Mouse (Mus musculus) neural tube, embryonic 12.5 days (tissue): ENCODE measurements at regions not wholly inside any gene's neighbourhood (a gene's known extent, or its start where the extent isn't known, plus 50 kb on each side); places are given as distances from the start of the nearest gene placed in this dataset.

ENCODE experiments used
- ATAC-seq: fragments of 200-750 bp; cut with Nextera tagmentation; 2 replicates; pipeline ENCODE4 v1.8.0; 2017; ENCODE audit warnings: low read depth, mild to moderate bottlenecking, moderate TSS enrichment, moderate library complexity; ENCODE audit not compliant: low FRiP score
- H3K27ac ChIP-seq: fragments of 300-500 bp; sonication (generic); 2 replicates; pipeline ENCODE4 v1.5.1; 2016
- H3K27me3 ChIP-seq: fragments of 300-500 bp; sonication (generic); replicated peaks from 2 replicates; pipeline ENCODE4 v1.6.1; 2016; ENCODE audit warnings: mild to moderate bottlenecking
- H3K36me3 ChIP-seq: fragments of 300-500 bp; sonication (generic); 2 replicates; pipeline ENCODE4 v1.6.1; 2016; ENCODE audit warnings: mild to moderate bottlenecking
- H3K4me1 ChIP-seq: fragments of 300-500 bp; sonication (generic); 2 replicates; pipeline ENCODE4 v1.6.1; 2016
- H3K4me2 ChIP-seq: fragments of 300-500 bp; sonication (generic); replicated peaks from 2 replicates; pipeline ENCODE4 v1.6.1; 2016; ENCODE audit warnings: mild to moderate bottlenecking
- H3K4me3 ChIP-seq: fragments of 300-500 bp; sonication (generic); 2 replicates; pipeline ENCODE4 v1.5.1; 2016
- H3K9ac ChIP-seq: fragments of 300-500 bp; sonication (generic); 2 replicates; pipeline ENCODE4 v1.6.1; 2016; ENCODE audit warnings: mild to moderate bottlenecking
- H3K9me3 ChIP-seq: fragments of 300-500 bp; sonication (generic); 2 replicates; pipeline ENCODE4 v1.6.1; 2016; ENCODE audit warnings: mild to moderate bottlenecking
- WGBS: fragments of 180-500 bp; shearing (Covaris S2); methylation state at CpG from one replicate; pipeline ENCODE4 v1.1.7; 2016; 5-methylcytosine and 5-hydroxymethylcytosine counted together

GRCm38 (mm10) chr1:110813191-110813590, 164.2 kb downstream of the Cdh19 start:
- Histone ChIP-seq H3K36me3 (no peaks in the 10 kb centered on the region), H3K9me3 (no peaks in the 10 kb centered on the region), H3K27ac (no peak overlapping the region), H3K4me3 (no peak overlapping the region), H3K4me1 (no peaks in the 10 kb centered on the region), H3K27me3 (no peaks in the 10 kb centered on the region), H3K9ac (no peak overlapping the region), H3K4me2 (no peak overlapping the region)
- 96% methylated on average over 7 of the region's 7 CpGs for WGBS
- ATAC-seq, result no peak

- Histone ChIP-seq H3K27ac (no peak overlapping the region), H3K4me3 (no peak overlapping the region), H3K27me3 (no peaks in the 10 kb centered on the region), H3K9ac (no peak overlapping the region), H3K9me3 (no peaks in the 10 kb centered on the region), H3K4me2 (no peak overlapping the region), H3K36me3 (no peaks in the 10 kb centered on the region), H3K4me1 (no peaks in the 10 kb centered on the region)
- ATAC-seq, result 0 out of 2 replicates have a peak, but pooled peaks have one; percentile 13
- WGBS, result 40% methylated on average over 5 of the region's 5 CpGs
Observed at GRCm38 (mm10) chr1:110799157-110799764, 178.1 kb downstream of the Cdh19 start.

- H3K9me3 ChIP-seq, result no peaks in the 10 kb centered on the region
- H3K27me3 ChIP-seq, result no peaks in the 10 kb centered on the region
- no peak overlapping the region for H3K9ac ChIP-seq
- H3K27ac ChIP-seq, result no peak overlapping the region
- no peak overlapping the region for H3K4me2 ChIP-seq
- H3K36me3 ChIP-seq, result no peaks in the 10 kb centered on the region
- no peaks in the 10 kb centered on the region for H3K4me1 ChIP-seq
- ATAC-seq, result no peak
- no peak overlapping the region for H3K4me3 ChIP-seq
Observed at GRCm38 (mm10) chr1:110790586-110790985, 186.8 kb downstream of the Cdh19 start.

- no peak for ATAC-seq
Observed at GRCm38 (mm10) chr1:110775391-110775790, 202.0 kb downstream of the Cdh19 start.

GRCm38 (mm10) chr1:110774848-110775247, 202.5 kb downstream of the Cdh19 start:
- no peak overlapping the region for H3K4me2 ChIP-seq
- H3K4me1 ChIP-seq, result no peaks in the 10 kb centered on the region
- no peaks in the 10 kb centered on the region for H3K27me3 ChIP-seq
- ATAC-seq, result no peak
- no peaks in the 10 kb centered on the region for H3K9me3 ChIP-seq
- no peak overlapping the region for H3K9ac ChIP-seq
- H3K27ac ChIP-seq, result no peak overlapping the region
- no peak overlapping the region for H3K4me3 ChIP-seq
- no peaks in the 10 kb centered on the region for H3K36me3 ChIP-seq

More at GRCm38 (mm10) chr1:110775391-110775790, 202.0 kb downstream of the Cdh19 start:
- no peaks in the 10 kb centered on the region for H3K36me3 ChIP-seq
- H3K9me3 ChIP-seq, result no peaks in the 10 kb centered on the region
- 83% methylated on average over 1 of the region's 1 CpGs for WGBS
- H3K4me2 ChIP-seq, result no peak overlapping the region
- H3K27me3 ChIP-seq, result no peaks in the 10 kb centered on the region
- H3K27ac ChIP-seq, result no peak overlapping the region
- H3K4me3 ChIP-seq, result no peak overlapping the region
- H3K9ac ChIP-seq, result no peak overlapping the region
- no peaks in the 10 kb centered on the region for H3K4me1 ChIP-seq

- no peak overlapping the region for H3K27ac ChIP-seq
- no peak overlapping the region for H3K4me3 ChIP-seq
- H3K36me3 ChIP-seq, result no peaks in the 10 kb centered on the region
- H3K27me3 ChIP-seq, result no peaks in the 10 kb centered on the region
- ATAC-seq, result no peak
- no peaks in the 10 kb centered on the region for H3K4me1 ChIP-seq
- no peak overlapping the region for H3K4me2 ChIP-seq
- H3K9me3 ChIP-seq, result no peaks in the 10 kb centered on the region
- 95% methylated on average over 2 of the region's 2 CpGs for WGBS
- H3K9ac ChIP-seq, result no peak overlapping the region
Observed at GRCm38 (mm10) chr1:110774096-110774495, 203.3 kb downstream of the Cdh19 start.

- H3K9me3 ChIP-seq, result no peaks in the 10 kb centered on the region
- no peak overlapping the region for H3K27ac ChIP-seq
- H3K4me1 ChIP-seq, result no peaks in the 10 kb centered on the region
- no peaks in the 10 kb centered on the region for H3K27me3 ChIP-seq
- no peak overlapping the region for H3K4me3 ChIP-seq
- no peak for ATAC-seq
- H3K4me2 ChIP-seq, result no peak overlapping the region
- H3K36me3 ChIP-seq, result no peaks in the 10 kb centered on the region
- H3K9ac ChIP-seq, result no peak overlapping the region
Observed at GRCm38 (mm10) chr1:110724900-110725299, 252.5 kb downstream of the Cdh19 start.
